Mouse (Mus musculus): ENCODE measurements around the gene Pappa.

The Pappa gene

DNA sequence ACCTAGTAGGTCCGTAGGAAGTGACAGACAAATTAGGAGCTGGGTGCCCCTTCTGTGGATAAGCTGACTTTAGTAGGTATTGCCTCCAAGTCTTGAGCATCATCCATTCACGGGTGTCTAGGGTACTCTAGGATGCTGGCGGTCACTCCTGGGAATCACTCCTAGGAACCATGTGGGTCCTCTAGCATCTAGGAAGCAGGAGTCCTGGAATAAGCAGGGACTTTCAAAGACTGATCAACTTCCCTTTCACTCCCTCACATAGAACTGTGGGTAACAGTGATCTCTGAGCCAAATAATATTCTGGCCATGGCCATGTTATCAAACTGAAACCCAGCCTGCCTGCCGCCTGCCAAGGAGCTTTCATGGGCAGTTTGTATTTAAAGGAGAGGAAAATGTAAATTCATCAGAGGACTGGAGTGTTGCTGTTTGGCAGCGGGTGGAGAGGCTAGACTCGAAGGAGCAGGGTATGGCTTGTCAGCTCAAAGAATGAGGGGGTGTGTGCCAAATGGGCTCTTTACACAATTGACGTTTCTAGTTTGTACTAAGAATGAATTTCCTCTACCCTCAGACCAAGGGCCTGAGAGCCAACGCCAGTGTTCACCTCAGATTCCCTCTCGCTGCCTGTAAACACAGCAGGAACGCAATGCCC, 194.0 kb downstream of the Pappa start:
- no peak for ATAC-seq (ENCODE audit: insufficient number of reproducible peaks, low FRiP score, low TSS enrichment)

DNA sequence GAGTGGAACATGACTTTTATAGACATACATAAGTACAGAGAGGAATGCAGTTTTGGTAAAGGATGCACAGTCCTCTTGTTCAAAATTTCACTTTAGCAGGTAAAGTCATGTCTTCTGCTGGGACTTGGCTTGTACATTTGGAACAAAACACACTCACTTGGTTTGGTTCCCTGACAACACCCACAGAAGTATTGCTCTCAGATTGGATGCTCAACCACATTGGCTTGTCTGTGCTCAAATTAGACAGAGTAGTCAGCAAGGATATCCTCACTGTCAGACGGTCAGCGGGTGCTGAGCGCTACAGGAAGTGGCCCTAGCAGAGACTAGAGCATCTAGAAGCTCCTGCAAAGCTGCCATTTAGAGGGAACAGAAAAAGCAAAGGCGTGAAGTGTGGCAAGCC, 197.4 kb downstream of the Pappa start:
- ATAC-seq (ENCODE audit: insufficient number of reproducible peaks, low FRiP score, low TSS enrichment) = no peak

- no peak for ATAC-seq (ENCODE audit: insufficient number of reproducible peaks, low FRiP score, low TSS enrichment)
These were observed 198.0 kb downstream of the Pappa start for GRCm38 (mm10) chr4:65321959-65322358.

DNA sequence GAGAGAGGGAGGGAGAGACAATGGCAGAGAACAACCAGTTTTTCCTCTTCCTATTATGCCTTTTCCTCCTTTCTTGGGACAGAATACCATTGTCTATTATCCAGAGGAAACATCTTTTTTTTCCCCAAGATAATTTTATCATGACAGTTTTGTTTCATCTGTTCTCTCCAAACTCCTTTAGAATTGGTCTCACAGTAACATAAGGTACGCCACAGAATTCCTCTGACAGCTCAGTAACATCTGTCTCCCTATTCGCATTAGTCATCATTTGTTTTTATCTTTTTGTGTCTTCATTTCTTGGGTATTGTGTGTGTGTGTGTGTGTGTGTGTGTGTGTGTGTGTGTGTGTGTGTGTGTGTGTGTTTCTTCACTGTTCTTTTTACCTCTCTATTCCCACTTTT, 201.8 kb downstream of the Pappa start:
- no peak for ATAC-seq (ENCODE audit: insufficient number of reproducible peaks, low FRiP score, low TSS enrichment)

GRCm38 (mm10) chr4:65328486-65329308, 204.7 kb downstream of the Pappa start:
- ATAC-seq (ENCODE audit: insufficient number of reproducible peaks, low FRiP score, low TSS enrichment) = no peak

DNA sequence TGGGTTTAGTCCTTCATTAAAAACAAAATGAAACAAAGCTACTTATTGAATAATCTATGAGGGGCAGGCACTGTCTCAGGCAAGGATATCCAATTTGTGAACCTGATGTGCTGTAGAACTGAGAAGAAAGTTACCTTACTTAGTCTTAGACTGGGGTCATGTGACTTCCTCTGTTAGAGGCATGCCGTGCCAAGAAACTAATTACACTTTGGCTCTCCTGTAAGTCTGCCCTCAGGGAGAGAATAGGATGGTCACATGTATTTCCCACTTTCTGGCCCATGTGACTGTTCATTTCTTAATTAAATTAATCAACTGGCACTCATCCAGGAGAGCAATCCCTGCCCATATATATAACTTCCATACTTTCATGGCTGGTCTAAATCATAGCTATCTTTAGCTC, 209.7 kb downstream of the Pappa start:
- ATAC-seq (ENCODE audit: insufficient number of reproducible peaks, low FRiP score, low TSS enrichment) = no peak

DNA sequence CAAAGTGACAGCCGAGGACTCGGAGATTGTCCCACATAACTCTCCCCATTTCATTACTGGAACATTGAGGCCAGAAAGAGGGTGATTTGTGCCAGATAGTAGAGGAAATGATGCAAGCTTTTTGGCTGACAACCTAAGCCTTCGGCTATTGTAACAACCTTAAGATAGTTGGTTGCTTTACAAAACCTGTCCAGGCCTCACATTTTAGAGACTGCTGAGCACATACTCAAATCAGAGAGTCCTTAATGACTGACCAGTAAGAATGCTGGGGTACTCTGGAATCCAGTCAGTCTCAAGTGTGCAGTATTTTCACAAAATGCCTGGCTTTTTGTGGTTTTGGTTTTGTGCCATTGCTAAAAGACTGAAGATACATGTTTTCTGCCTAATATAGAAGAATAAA, 217.8 kb downstream of the Pappa start:
- ATAC-seq (ENCODE audit: insufficient number of reproducible peaks, low FRiP score, low TSS enrichment) = no peak

- ATAC-seq (ENCODE audit: insufficient number of reproducible peaks, low FRiP score, low TSS enrichment) = no peak
These were observed 226.5 kb downstream of the Pappa start for GRCm38 (mm10) chr4:65350521-65350920.

DNA sequence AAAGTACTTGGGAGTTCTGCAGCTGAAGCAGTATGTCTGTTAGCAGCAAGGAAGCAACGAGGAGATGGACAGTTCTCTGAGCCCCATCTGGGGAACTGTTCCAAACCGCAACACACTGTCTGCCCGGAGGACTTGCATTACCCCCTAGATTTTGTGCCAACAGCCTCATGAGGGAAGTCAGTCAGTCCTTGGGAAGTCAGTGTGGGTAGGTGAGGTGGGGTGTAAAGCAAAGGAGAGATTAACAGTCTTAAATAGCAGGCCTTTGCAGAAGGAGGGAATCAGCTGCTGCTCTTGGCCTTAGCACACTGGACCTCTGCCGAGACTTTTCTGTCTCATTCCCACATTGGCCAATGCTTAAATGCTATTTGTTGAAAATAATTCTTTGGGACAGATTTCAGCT, 230.6 kb downstream of the Pappa start:
- ATAC-seq (ENCODE audit: insufficient number of reproducible peaks, low FRiP score, low TSS enrichment) = no peak

GRCm38 (mm10) chr4:65367135-65367534, 243.2 kb downstream of the Pappa start:
- no peak for ATAC-seq (ENCODE audit: insufficient number of reproducible peaks, low FRiP score, low TSS enrichment)

GRCm38 (mm10) chr4:65372731-65373130, 248.8 kb downstream of the Pappa start:
- no peak for ATAC-seq (ENCODE audit: insufficient number of reproducible peaks, low FRiP score, low TSS enrichment)

GRCm38 (mm10) chr4:65373841-65374240, 249.9 kb downstream of the Pappa start:
- no peak for ATAC-seq (ENCODE audit: insufficient number of reproducible peaks, low FRiP score, low TSS enrichment)

DNA sequence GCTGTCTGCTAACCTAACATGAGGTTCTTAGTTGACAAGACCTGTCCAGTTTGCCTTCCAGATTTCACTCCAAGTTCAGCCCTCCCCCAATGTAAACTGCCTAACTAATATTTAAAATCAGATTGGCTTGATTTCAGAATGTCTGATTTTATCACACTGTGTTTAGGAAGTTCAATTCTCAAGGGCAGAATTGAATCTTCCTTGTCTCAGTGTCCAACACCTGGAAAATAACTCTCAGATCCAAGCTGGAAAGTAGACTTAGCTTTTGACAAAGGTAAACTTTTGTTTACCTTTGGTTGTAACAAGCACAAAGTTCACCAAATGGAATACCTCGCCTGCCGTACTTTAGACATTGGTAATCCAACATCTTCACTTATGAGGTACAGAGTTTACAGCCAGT, 252.6 kb downstream of the Pappa start:
- no peak for ATAC-seq (ENCODE audit: insufficient number of reproducible peaks, low FRiP score, low TSS enrichment)

DNA sequence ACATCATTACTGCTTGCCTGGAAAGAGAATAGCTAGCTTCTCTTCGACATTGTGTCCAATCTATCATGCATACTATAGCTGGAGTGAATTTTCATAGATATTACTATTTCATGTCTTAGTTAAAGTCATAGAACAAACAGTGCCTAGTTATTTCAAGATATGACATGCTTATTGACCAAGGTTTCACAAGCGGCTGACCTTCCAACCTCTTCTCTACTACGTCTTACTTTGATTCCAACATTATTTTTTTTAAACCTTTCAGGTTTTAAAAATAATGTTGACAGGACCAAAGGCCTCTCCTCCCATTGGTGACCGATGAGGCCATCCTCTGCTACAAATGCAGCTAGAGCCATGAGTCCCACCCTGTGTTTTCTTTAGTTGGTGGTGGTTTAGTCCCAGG, 255.5 kb downstream of the Pappa start:
- ATAC-seq (ENCODE audit: insufficient number of reproducible peaks, low FRiP score, low TSS enrichment) = no peak

- no peak for ATAC-seq (ENCODE audit: insufficient number of reproducible peaks, low FRiP score, low TSS enrichment)
These were observed 259.1 kb downstream of the Pappa start for GRCm38 (mm10) chr4:65383070-65383469.

DNA sequence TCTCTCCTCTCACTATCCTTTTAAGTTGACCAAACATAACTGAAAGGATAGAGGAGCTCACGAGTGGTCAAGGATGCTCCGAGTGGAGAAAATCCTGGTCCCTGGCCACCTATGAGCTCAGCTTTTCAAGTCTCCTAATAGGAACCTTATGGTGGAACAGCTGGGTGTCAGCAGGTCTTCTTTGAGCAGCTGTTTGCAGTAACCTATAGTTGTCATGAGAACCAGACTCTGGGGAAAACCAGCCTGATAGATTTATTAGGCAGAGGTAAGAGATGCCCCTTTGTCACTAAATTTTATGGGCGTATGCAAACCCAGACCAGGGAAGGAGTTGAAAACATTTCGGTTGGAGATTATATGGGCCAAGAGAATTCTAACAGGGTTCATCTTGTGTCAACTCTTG, 267.0 kb downstream of the Pappa start:
- ATAC-seq (ENCODE audit: insufficient number of reproducible peaks, low FRiP score, low TSS enrichment) = no peak

DNA sequence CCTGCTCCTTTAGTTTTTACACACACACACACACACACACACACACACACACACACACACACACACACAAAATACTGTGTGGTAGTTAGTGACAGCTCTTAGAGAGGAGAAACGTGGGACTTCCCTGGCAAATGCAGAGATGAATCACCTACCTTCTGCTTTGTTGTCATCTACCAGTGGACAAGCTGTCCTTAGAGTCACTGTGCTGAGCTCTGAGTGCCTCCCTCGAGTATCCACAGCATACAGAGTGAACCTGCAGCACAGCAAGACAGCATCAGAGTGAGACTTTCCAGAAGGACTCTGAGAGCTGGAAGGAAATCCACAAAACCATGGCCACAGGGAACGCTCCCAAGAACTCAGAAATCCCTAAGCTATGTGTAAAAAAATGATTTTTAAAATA, 272.8 kb downstream of the Pappa start:
- no peak for ATAC-seq (ENCODE audit: insufficient number of reproducible peaks, low FRiP score, low TSS enrichment)

DNA sequence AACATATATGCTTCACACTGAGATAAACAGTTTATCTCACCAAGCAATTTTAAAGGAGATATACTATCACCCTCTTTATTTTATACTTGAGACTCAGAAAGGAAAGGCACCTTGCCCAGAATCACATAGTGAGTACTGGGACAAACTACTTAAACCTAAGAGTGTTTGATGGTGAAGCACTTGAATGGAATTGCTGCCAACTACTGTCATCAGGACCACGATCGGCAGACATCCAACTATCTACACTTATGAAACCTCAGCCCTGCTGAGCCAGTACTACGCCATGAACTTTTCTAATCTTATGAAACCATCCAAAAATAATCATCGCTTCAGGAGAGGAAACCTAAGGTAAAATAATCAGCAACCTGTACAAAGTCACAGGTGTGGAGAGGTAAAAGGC, 275.5 kb downstream of the Pappa start:
- ATAC-seq (ENCODE audit: insufficient number of reproducible peaks, low FRiP score, low TSS enrichment) = no peak

DNA sequence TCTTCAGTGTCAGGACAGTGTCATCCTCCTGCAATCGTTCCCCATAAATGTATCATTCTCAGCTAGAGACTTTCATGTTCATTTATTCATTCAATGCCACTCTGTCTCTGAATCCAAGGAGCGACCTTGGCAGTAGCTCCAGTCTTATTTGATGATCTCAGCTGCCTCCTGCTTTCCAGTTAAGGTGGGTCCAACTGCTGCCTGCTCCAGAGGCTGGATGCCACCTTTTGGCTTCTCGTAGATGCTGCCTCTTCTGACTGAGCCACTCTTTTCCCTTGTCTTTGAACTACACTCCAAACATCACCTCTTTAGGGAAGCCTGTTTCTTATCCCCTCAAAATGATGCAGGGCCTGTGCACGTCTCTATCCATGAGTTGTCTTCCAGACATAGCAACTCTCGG, 278.3 kb downstream of the Pappa start:
- ATAC-seq (ENCODE audit: insufficient number of reproducible peaks, low FRiP score, low TSS enrichment) = 0 out of 2 replicates have a peak, but pooled peaks have one; percentile 38

DNA sequence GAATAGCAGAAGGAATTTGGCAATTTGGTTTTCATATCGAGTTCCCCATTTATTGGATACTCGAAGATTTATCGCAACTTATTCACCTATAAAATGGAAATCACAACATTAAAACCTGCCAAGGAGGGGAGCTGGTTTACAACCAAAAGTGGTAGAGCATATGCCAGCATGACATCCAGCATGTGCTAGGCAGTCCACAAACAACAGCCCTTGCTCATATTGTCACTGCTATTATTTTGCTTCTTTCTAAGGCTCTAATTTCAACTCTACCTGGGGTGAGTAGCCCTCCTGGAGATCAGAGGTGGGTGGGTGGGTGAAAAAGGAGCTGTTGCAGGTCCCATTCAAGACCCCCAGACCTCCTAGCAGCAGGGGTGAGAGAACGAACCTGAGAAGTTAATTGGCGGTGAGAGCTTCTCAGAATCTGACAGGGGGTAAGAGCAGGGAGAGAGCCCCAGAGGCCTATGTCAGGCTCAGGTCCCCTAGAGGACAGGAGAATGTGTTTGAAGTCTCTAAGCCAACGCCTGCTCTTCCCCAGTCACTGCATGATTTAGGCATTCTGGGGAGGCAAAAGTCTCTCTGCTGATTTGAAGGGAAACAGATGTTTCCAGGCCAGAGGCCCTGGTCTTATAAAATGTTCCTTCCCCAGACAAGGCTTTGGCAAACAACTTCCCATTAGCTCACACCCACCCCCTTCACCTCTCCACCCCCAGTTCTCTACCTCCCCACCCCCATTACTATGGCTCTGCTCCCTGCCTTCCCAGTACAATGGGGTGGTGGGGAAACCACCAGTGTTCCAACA, 279.1 kb downstream of the Pappa start:
- ATAC-seq (ENCODE audit: insufficient number of reproducible peaks, low FRiP score, low TSS enrichment) = no peak

All from cerebellum, adult (tissue).